Mouse (Mus musculus) adrenal gland, postnatal 25 days (tissue): ENCODE data around the gene Cnn1. TPM values are rescaled to one million over a fixed set of nuclear protein-coding genes. Genes with fewer than 3 reads are reported as not detected.
"Not testable (repeated sequence)": the region's sequence is repeated elsewhere in the genome, so short reads cannot be mapped to it uniquely, and the experiment has no call there.

Source experiments
- DNase-seq: peaks from one replicate; pipeline ENCODE4 v3.0.0; 2021; ENCODE audit warnings: mixed read lengths
- total RNA-seq: library from RNA; stranded (reverse); gene quantifications from 2 replicates; pipeline ENCODE4 v1.2.3, GENCODE M21; 2021

Gene Cnn1
- total RNA-seq, 1 experiment from 2014 or later = 0.46 TPM

DNA sequence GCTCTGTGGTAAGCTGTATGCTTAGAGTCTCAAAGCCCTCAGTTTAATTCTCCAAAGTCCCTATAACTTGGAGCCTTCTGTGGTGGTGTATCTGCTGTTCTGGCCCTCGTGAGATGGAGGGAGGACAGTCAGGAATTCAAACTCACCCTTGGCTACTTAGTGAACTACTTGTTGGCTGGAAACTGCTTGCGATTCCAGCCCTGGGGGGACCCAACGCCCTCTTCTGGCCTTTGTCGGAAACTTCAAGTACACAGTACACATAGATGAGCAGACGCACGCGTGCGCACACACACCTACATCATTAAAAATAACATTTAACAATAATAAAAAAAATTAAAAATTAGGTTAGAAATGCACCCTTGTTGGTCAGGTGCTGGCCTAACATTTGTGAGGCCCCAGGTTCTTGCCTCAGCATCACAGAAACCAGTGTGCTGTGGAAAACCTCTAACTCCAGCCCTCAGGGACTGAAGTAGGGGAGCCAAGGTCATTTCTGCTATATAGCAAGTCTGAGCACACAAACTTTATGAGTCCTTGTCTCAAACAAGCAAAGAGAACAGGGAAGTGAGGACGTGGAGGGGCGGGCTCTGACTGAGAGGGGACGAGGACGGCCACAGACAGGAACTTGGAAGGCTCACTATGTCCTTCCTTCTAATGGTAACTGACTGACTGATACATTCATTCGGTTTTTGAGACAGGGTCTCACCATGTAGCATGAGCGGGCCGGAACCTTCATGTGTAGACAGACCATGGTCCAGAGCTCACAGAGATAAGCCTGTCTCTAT lies 26.4 kb downstream of the Cnn1 start:
- no peak for DNase-seq

DNA sequence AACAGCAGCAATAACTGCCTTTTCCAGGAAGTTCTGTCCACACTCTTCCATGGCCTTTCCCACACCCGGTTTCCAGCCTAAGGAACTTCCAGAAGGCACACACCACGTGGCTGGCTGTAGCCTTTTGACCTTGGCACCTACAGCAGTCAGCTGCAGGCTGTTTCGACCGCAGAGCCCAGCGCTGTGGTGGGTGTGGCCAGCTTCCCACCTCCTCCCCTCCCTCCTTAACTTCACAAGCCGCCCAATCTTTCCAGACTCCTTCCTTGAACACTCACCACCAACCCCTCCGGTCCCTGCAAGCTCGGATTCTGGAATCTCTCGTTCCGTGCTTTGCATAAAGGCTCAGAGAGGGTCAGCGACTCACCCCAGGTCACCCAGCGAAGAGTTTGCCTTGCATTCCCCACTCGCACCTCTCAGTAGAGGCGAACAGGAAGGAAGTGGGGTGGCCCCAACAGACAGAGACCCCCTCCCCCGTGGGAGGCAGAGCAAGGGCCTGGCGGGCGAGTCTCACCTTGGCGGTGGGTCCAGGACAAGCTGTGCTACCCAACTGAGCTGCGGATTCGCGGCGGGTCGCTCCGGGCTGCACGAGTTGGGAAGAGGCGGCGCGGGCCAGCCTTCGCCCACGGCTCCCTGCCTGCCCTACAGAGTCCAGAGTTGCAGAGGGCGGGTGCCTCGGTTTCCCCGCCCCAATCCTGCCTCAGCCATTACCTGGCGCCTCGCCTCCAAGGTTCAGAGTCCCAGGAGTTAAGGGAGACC lies 32.4 kb downstream of the Cnn1 start:
- peak; percentile 38 for DNase-seq

DNA sequence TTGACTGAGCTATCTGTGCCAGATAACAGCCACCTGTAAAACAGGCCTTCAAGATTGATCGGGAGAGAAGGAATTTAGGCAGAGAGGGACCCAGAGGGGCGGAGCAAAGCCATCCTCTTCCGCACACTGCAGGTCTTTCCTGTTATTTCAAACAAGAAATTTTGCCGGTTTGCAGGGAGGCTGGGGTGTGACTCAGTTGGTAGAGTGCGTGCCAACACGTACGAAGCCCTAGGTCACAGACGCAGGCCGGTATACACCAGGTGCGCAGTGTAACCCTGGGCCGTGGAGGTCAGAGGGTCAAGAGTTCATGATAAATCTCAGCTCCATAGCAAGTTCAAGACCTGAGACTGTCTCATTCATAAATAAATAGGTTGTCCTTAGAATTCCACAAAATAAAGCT lies 33.2 kb downstream of the Cnn1 start:
- no peak for DNase-seq

DNA sequence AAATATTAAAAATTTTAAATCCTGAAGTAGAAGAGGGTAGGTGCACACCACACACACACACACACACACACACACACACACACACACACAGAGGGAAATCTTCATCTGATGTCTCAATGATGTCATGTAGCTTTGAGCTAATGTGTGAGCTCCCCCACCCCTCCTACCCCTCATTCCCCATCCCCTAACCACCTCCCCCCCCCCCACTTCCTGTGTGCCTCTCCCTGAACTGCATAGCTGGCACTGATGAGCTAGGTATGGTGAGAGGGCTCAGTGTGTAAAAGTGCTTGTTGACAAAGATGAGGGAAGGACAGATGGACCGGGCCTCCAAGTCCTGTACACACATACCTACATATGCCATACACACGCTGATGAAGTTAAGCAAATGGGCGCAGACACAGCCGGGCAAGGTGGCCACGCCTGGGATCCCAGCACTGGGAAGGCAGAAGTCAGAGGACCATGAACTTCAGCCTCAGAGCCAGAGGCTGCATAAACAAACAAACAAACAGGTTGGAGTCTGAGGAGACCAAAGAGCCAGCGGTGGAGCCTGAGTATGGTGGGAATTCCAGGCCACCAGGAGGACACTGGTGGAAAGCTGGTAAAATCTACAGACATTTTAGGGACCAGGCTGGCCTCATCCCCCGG lies 35.4 kb downstream of the Cnn1 start:
- no peak for DNase-seq

DNA sequence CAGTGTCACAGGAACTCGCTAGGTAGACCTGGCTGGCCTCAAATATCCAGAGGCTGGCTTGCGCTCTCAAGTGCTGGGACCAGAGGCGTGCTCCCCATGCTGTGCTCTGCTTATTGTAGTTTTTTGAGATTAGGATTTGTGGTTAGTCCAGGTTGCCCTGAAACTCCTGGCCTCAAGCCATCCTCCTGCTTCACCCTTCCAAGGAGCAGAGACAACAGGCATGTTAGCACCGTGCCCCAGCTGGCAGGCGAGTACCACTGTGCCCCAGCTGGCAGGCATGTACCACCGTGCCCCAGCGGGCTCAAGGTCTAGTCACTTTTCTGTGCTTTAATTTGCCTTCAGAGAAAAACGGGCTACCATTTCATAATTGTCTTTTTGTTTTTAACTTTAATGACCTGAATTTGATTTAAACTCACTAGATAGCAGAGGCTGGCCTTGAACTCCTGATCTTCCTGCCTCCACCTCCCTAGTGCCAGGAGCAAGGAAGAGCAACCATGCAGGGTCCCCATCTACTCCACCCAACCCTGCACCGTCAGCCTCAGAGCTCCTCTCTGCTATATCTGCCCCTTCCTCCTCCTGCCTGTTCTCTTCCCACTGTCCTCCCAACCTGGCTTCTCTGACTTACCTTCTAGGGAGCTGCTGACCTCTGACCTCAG lies 36.1 kb downstream of the Cnn1 start:
- DNase-seq = peak; percentile 50

DNA sequence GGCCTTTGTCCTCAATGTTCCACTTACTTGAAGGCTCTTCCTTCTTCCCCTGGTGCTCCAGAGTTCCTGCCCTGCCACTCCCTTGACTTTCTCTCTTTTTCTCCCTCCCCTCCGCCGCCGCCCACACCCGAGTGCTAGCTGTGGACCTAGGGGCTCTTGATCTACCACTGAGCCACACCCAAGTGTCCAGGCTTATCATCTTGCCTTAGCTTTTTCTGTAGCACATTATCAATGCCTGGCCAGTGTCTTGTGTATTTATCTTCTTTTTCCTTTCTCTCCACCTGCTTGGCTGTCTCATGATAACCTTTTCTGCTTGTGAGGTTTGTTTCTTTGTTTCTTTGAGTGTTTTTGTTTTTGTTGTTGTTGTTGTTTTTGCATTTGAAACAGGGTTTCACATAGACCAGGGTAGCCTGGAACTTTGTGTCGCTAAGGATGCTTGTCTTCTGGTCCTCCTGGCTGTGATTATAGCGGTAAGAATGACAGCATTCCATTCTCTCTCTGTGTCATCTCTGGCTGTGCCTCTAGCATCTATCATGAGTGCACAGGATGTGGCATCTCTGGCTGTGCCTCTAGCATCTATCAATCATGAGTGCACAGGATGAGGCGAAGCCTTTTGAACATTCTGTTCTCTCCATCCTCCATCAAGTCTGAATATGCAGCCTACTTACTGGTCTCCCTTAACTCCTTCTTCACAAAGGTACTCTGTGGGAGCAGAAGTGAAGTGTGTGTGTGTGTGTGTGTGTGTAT lies 36.8 kb downstream of the Cnn1 start, which contains the start of gene Acp5:
Gene Acp5 (minus strand): TSS at position 68 of the 747 bp plus-strand sequence.
- DNase-seq = no peak

DNA sequence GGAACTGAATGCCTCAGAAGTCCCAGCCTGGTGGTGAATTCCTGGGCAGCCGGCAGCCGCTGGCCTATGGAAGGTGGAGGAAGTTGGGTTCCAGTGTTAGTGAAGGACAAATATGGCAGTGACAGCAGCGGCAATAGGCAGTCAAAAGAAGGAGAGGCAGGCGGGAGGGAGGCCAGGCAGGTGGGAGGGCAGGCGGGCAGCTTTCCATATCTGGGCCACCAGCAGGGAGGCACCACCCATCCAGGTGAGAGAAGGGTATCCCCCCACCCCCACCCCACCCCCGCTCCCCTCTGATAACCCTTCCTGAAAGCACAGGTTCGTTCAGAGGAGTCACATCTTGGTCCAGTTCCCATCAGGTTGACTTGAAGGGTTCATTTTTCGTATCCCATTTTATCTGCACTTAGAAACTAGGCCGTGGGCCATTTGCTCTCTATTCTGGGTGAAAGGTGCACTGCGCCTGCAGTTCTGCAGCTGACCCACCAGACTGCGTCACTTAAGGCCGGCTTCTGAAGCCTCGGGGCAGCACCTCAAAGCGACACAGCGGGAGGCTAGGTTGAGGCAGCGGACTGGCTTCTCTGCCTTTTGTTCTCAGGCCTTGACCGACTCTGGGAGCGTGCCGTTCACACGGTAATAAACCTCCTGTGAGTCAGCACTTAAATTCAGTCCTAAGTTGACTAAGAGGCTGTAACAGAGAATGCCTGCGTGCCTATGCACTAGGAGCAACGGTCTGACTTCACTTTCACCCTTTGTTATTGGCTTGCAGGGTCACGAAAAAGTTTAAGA lies 37.9 kb downstream of the Cnn1 start:
- DNase-seq = peak; percentile 53

DNA sequence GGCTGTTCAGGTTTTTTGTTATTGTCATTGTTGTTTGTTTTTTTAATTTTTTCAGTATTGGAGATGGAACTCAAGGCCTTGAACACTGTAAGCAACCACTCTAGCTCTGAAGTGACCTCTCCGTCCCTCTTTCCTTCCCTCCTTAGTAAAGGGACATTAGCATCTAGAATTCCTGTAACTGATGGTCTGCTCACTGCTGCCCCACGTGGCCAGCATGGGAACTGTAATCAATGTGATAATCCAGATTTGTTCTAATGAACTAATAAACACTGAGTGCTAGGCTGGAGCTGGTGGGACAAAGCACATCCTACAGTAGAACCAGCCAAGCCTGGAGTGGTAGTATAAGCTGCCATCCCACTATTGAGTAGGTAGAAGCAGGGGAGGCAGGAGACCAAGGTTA lies 39.5 kb downstream of the Cnn1 start:
- DNase-seq = no peak

DNA sequence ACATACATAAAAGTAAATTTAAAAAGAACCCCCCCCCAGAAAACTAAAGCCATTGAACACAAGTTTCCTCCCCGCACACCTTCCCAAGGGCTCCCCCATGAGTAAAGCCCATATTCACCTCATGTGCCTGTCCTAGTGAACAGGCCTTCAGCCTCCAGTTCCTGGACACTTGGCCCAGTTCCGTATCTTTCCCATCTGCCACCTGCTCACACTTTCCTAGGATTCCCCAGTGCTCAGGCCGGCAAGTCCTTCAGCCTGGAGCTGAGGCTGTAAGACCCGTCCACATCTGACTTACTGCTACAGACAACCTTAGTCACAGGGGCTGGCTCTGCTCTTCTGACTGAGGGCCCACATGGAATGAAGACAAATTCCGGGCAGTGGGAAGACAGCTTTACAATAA lies 40.7 kb downstream of the Cnn1 start:
- DNase-seq = no peak

DNA sequence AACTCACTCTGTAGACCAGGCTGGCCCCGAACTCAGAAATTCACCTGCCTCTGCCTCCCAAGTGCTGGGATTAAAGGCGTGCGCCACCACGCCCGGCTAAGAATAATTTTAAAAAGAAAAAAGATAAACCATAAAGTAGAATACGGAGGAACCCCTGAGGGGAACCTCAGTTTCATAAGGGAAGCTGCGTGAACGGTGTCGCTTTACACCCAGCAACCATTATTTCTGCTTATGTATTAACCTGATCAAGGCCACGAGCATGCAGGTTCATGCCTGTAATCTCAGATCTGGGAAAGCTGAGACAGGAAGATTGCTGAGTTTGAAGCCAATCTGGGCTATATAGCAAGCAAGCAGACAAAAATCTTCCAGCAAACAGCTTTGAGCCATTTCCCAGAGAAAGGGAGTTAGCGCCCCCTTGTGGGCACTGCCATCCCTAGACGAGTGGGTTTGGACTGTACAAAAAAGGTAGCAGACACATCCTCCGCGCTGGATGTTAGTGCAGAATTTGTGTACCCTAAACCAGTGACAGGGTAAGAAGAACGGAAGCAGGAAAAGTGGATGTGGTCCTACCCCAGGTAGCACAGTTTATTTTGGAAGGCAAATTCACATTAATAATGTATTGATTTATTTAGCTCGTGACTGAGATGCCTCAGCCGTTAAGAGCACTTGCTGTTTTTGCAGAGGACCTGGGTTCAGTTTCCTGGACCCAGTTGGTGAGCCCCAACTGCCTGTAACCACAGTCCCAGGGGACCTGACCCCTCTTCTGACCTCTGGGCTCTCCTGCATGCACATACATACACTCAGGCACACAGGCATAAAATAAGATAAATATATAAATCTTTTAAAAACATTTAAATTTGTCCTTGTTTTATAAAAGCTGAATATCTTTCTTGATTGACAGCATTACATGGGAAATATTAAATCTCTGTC lies 44.4 kb downstream of the Cnn1 start:
- DNase-seq = peak; percentile 92

DNA sequence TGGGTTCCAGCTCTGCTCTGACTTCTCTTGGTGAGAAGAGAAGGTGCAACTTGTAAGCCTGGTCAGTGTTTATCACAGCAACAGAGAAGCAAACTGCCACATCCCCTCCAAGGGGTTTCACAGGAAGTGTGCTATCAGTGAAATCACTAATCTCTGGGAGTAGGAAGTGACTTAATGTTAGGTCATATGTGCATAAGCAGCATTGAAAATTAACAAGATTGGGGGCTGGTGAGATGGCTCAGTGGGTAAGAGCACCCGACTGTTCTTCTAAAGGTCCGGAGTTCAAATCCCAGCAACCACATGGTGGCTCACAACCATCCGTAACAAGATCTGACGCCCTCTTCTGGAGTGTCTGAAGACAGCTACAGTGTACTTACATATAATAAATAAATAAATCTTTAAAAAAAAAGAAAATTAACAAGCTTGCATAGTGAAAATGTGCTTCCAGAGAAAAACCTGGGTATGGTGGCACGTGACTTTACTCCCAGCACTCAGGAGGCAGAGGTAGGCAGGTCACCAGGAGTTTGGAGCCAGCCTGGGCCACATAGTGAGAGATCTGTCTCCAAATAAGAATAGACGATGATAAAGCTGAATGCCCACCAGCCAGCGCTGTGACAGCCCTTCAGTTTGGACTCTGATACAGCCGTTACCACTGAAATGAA lies 45.4 kb downstream of the Cnn1 start:
- no peak for DNase-seq

DNA sequence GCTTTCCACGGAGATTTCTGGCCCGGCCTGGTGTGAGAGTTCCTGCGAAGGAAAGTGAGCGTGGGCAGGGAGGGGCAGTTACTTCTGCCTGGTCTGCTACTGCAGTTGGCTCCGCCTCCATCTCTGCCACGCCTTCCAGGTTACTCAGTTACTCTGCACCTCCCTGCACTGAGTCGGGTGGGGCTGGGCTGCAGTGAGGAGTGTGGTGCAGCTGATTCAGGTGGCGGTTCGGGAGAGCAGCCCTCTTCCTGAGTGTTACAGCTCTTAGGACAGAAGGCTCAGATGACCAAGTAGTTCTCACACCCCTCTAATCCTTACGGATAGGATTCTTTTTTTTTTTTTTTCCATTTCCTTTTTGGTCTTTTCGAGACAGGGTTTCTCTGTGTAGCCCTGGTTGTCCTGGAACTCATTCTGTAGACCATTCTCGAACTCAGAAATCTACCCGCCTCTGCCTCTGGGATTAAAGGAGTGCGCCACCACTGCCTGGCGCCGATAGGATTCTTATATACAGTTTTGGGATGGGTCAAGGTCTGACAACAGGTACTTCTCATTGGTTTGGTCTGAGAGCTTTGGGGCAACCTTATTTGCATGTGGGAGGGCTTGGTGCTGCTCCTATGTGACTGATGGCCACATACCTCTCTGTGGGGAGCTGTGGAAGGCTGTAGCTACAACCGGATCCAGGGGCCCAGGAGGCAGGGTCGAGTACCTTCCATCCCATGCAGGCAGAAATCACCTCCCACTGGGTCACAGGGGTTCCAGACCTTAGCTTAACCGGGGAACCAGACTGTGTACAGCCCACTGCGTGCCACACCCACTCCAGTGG lies 50.6 kb downstream of the Cnn1 start:
- DNase-seq = no peak

DNA sequence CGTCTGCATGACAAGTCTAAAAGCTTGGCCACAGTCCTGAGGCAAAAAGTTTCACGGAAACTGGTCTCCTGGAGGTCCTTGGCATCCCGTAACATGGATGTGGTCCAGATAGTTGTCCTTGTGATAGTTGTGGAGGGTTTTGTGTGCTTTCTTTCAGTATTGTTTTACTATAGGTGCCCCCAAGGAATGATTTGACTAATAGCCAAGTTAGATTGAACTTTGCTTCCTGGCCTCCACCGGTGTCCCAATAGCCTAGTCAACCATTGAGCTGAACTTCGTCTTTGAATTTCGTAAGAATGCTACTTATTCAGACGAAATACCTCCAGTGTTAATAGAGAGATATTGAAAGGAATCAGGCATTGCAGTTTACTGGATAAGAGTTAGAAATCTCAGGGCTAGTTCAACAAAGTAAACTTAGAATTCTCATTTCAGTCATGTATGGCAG lies 51.3 kb downstream of the Cnn1 start:
- DNase-seq = not testable (repeated sequence)

DNA sequence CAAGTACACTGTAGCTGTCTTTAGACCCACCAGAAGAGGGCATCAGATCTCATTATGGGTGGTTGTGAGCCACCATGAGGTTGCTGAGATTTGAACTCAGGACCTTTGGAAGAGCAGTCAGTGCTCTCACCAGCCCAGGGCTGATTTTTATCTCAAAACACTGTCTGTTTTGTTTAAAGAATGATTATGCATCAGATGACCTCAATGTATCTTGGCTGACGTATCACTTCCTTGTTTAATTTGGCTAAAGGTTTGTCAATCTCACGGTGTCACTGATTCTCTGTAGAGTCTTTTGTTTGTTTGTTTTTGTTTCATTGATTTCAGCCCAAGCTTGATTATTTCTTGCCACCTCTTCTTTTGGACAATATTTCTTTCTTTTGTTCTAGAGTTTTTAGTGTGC lies 51.9 kb downstream of the Cnn1 start:
- no peak for DNase-seq

DNA sequence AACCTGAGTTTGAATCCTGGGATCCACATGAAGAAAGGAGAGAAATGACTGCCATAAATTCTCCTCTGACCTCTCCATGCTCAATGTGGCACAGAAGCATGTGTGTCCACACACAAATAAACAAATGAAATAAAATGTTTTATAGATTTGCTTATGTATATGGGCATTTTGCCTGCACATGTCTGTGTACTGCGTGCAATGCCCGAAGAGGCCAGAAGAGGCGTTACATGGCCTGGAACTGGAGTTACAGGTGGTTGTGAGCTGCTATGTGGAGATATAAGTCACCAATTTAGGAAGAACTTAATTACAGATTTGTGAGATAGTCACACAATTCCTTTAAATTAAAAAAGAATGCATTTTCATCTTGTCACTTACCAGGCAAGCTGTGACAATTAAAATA lies 54.8 kb downstream of the Cnn1 start:
- no peak for DNase-seq

DNA sequence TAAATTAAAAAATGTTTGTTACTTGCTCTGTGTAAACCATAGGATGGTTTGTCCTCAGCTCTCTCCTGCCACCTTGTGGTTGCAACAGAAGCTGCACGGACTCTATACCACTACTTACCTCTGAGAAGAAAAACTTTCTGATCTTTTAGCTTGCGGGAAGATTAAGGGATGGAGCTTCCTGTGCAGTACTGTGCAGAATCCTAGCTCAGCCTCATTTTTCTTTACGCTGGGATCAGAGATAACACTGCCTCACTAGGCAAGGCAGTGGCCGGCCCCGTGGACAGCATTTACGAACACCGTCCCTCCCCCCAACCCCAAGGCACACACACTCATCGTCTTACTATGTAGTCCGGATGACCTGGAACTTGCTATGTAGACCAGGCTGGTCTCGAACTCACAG lies 56.6 kb downstream of the Cnn1 start:
- DNase-seq = peak; percentile 62

DNA sequence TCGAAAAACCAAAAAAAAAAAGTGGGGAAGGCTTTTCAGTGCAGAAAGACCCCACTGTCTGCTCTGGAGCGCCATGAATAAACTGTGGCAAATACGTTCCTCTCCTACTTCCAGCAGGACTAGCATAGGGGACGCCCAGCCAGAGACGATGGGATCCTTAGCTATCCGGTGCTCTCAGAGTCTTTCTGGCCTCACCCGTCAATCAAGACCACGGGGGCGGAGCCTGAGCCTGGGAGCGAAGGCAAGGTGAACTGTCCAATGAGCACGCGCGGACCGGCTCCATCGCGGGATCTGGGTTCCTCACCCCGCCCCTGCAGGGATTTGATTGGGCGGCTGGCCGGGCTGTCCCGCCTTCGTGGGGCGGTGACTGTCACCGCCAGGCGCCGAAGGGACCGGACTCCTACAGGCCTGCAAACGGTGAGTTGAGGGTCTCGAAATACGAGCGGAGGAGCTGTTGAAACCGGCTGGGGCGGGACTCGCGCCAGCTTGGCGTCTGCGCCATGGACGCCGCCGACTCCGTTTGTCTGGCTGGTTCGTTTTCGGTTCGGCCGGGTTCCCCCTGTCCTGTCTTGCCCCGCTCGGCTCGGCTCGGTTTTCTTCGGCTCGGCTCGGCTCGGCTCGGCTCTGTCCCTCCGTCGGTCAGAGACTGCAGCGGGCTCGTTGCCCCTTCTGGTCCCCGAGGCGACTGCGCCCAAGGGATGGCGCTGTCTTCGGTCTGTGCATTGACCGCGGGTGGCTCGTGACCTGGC lies 57.7 kb downstream of the Cnn1 start, which contains the start of gene Pigyl:
Gene Pigyl (plus strand): TSS at position 350 of the 749 bp plus-strand sequence.
- peak; percentile 99 for DNase-seq
